In genomic region chr5:121853368-121854051, GRCm38 (mm10) we compare ENCODE assay signal across 8 mouse cellular contexts. TPM values are rescaled to one million over a fixed set of nuclear protein-coding genes. Genes with fewer than 3 reads are reported as not detected.
DNase-seq lines count a peak whose midpoint lies in the region; ATAC-seq and TF ChIP-seq lines count a peak whose summit lies in the region.
"Had no signal": no experiment of that assay in that cellular context is flagged by ENCODE, and none has a peak within 500 bp of the region (broad histone marks: within the 10 kb centered on the region; RNA-seq: fewer than 3 reads in every experiment).

No protein-coding gene starts in this region.

- ATAC-seq in hindbrain, embryonic 12.5 days (ENCODE audit: low FRiP score): 0 out of 2 replicates have a peak, but pooled peaks have one; percentile 21
- no peak for ATAC-seq in hindbrain, embryonic 16.5 days
- no peak for ATAC-seq in kidney, postnatal 0 days (replicated peaks; ENCODE audit: low FRiP score, low read depth)

- H3K9me3 ChIP-seq in hindbrain, embryonic 12.5 days (replicated peaks): no peaks in the 10 kb centered on the region
- H3K9me3 ChIP-seq in hindbrain, embryonic 16.5 days (ENCODE audit: control insufficient read depth, low read length): no peaks in the 10 kb centered on the region
- H3K9me3 ChIP-seq in kidney, postnatal 0 days (replicated peaks; ENCODE audit: low read length): no peaks in the 10 kb centered on the region

- H3K9ac ChIP-seq in hindbrain, embryonic 12.5 days: peak overlapping the region; percentile 38; the same call in 1 of the 2 replicates
- no peak overlapping the region for H3K9ac ChIP-seq in hindbrain, embryonic 16.5 days (ENCODE audit: low read depth, low read length)
- H3K9ac ChIP-seq in kidney, postnatal 0 days (ENCODE audit: low read depth, low read length): no peak overlapping the region

- peak overlapping the region; percentile 55; the same call in 1 of the 2 replicates for H3K27ac ChIP-seq in hindbrain, embryonic 12.5 days
- H3K27ac ChIP-seq in hindbrain, embryonic 16.5 days (ENCODE audit: low read depth, low read length): no peak overlapping the region
- H3K27ac ChIP-seq in kidney, postnatal 0 days: 0 out of 2 replicates have a peak overlapping the region, but pooled peaks have one; percentile 6

- peak; percentile 43 to 65 for DNase-seq in cerebellum, postnatal 25 days
- DNase-seq in kidney, postnatal 0 days (ENCODE audit: low spot score): no peak
- DNase-seq in lung, postnatal 10 days: peak; percentile 87
- DNase-seq in gastrocnemius, postnatal 25 days: no peak
- no peak for DNase-seq in layer of hippocampus, adult 11-12 months (ENCODE audit: low spot score)

- H3K4me3 ChIP-seq in hindbrain, embryonic 12.5 days: no peak overlapping the region
- no peak overlapping the region for H3K4me3 ChIP-seq in hindbrain, embryonic 16.5 days (ENCODE audit: low read length)
- H3K4me3 ChIP-seq in kidney, postnatal 0 days (replicated peaks; ENCODE audit: low read depth, low read length): no peak overlapping the region
- H3K4me3 ChIP-seq: erythroblast, embryonic 14.5 days had no signal

- H3K36me3 ChIP-seq in hindbrain, embryonic 12.5 days: peaks cover 42% of the 10 kb centered on the region
- H3K36me3 ChIP-seq in hindbrain, embryonic 16.5 days (ENCODE audit: control insufficient read depth, insufficient read depth, low read length): peaks cover 10% of the 10 kb centered on the region
- H3K36me3 ChIP-seq in kidney, postnatal 0 days (ENCODE audit: insufficient read depth, low read length): peaks cover 18% of the 10 kb centered on the region

- H3K27me3 ChIP-seq in hindbrain, embryonic 12.5 days: no peaks in the 10 kb centered on the region
- no peaks in the 10 kb centered on the region for H3K27me3 ChIP-seq in hindbrain, embryonic 16.5 days (replicated peaks; ENCODE audit: control insufficient read depth, insufficient read depth, low read length)
- no peaks in the 10 kb centered on the region for H3K27me3 ChIP-seq in kidney, postnatal 0 days (ENCODE audit: insufficient read depth, low read length)

- H3K4me2 ChIP-seq in hindbrain, embryonic 12.5 days (replicated peaks): no peak overlapping the region
- no peak overlapping the region for H3K4me2 ChIP-seq in hindbrain, embryonic 16.5 days (ENCODE audit: low read length)
- H3K4me2 ChIP-seq in kidney, postnatal 0 days (ENCODE audit: low read length): no peak overlapping the region

- 83% methylated on average over 9 of the region's 9 CpGs for WGBS in hindbrain, embryonic 12.5 days
- WGBS in hindbrain, embryonic 16.5 days: 76% methylated on average over 9 of the region's 9 CpGs
- 76% methylated on average over 9 of the region's 9 CpGs for WGBS in kidney, postnatal 0 days

- H3K4me1 ChIP-seq in hindbrain, embryonic 12.5 days: peaks cover 40% of the 10 kb centered on the region
- H3K4me1 ChIP-seq in hindbrain, embryonic 16.5 days (ENCODE audit: control insufficient read depth, insufficient read depth, low read depth, low read length): peaks cover 20% of the 10 kb centered on the region
- peaks cover 7% of the 10 kb centered on the region; the same call in 1 of the 2 replicates for H3K4me1 ChIP-seq in kidney, postnatal 0 days (replicated peaks; ENCODE audit: insufficient read depth, low read length)

- no peak for TF ChIP-seq CTCF in kidney, postnatal 0 days (IDR thresholded peaks at IDR 0.05; ENCODE audit: low read depth)

RNA-seq across cellular contexts. Expression of gene Pheta1, which starts 4.7 kb away (rescaled TPM):
- polyA plus RNA-seq in hindbrain, embryonic 12.5 days (2016; fragmentation: Nextera tagmentation; extraction: Ambion mirVana): 48.1 and 50.5 TPM in 2 replicates
- polyA plus RNA-seq in hindbrain, embryonic 16.5 days (2015; fragmentation: Nextera tagmentation; extraction: Ambion mirVana): 34.1 and 39.5 TPM in 2 replicates
- polyA plus RNA-seq in kidney, postnatal 0 days (2015; fragmentation: Nextera tagmentation; extraction: Ambion mirVana): 25.7 and 26.7 TPM in 2 replicates
- total RNA-seq in gastrocnemius, postnatal 25 days (2021): 1 to 10 TPM; 4.3 to 4.9 TPM

RNA-seq across cellular contexts. Expression of gene Sh2b3, which starts 16.1 kb away (rescaled TPM):
- 11.4 and 12.1 TPM in 2 replicates for polyA plus RNA-seq in hindbrain, embryonic 12.5 days (2016; fragmentation: Nextera tagmentation; extraction: Ambion mirVana)
- polyA plus RNA-seq in hindbrain, embryonic 16.5 days (2015; fragmentation: Nextera tagmentation; extraction: Ambion mirVana): 5.2 and 6.9 TPM in 2 replicates
- polyA plus RNA-seq in kidney, postnatal 0 days (2015; fragmentation: Nextera tagmentation; extraction: Ambion mirVana): 19.4 and 21.0 TPM in 2 replicates
- total RNA-seq in gastrocnemius, postnatal 25 days (2021): 10 to 100 TPM; 12.1 to 14.9 TPM

Comparison
In these comparisons a context has a peak if more than half of its experiments do, and no peak if none do; other contexts are left out.
1. DNase-seq: peak in cerebellum, postnatal 25 days (2 of 2) and lung, postnatal 10 days (single experiment); none in kidney, postnatal 0 days (single experiment), gastrocnemius, postnatal 25 days (single experiment) and layer of hippocampus, adult 11-12 months (single experiment).